Mouse (Mus musculus): ENCODE results near the gene Slfn2.
"Not testable (repeated sequence)": the region's sequence is repeated elsewhere in the genome, so short reads cannot be mapped to it uniquely, and the experiment has no call there.

Gene Slfn2

DNA sequence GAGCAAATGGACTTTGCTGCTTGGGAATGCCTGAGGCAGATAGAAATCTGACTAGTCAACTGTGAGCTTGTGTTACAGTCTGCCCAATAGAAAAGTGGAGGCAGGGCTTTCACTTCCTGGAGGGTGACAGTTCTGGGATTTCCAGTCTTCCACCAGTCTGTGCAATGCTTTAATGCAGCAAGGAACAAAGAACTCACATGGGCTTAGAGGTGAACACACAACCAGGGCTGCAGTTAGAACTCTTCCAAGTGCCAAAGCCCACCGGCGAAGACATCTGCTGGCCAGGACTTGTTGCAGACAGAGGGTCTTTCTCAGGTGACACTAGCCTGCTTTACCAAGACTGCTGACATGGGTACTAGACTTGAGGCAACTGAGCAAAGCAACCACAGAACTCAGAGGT, at the start of gene Slfn2:
TSS of gene Slfn2 (plus strand) at position 167 of the 400 bp plus-strand sequence.
- no peak for DNase-seq (ENCODE audit: low spot score)

GRCm38 (mm10) chr11:83016093-83016492, 48.8 kb upstream of the Slfn2 start:
- no peak for DNase-seq (ENCODE audit: low spot score)

DNA sequence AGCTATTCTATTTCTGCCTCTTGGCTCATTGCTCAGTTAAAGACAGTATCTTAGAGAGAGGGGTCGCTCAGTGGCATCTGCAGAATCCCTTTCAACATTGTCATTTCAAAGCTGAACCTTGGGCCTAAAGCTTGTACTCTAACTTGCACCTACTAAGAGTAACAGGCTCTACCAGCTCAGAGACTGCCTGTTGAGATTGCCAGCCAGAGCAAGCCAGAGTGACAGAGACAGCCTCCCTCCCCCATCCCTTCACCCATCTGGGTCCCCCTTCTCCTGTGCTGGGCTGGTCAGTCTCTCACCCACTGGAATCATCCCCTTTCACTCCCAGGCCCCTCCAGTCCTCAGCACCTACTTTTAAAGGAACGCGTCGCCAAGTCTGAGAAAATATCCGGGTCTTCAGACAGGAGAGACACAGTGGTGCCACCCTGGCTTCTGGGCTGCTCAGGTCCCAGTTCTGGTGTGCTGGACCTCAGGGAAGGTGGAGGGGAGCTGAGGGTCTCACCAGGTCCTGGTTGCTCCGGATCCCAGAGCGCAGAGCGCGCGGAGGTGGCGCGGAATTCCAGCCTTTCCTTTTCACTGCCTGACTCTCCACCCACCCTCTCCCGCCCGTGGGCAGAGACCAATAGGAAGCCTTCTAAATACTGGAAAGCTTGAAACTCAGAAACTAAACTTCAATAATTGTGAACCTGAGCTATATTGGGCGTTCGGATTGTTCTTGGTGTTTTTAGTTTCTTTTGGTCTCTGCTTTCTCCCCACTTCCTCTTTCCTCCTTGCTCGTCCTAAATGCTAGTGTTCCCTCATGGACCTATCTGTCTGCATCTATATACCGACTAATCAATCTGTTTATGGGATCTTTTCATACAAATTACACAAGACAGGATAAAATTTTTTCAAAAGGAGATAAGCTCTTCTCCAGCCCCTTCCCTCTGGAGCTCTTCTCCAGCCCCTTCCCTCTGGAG, 45.1 kb upstream of the Slfn2 start:
- DNase-seq (ENCODE audit: low spot score) = not testable (repeated sequence)

GRCm38 (mm10) chr11:83020621-83021020, 44.3 kb upstream of the Slfn2 start, which contains the start of gene Slfn8:
Gene Slfn8, minus strand, starts transcription at chr11:83020810.
- DNase-seq (ENCODE audit: low spot score) = no peak

GRCm38 (mm10) chr11:83038686-83039085, 26.2 kb upstream of the Slfn2 start:
- DNase-seq (ENCODE audit: low spot score) = not testable (repeated sequence)

DNA sequence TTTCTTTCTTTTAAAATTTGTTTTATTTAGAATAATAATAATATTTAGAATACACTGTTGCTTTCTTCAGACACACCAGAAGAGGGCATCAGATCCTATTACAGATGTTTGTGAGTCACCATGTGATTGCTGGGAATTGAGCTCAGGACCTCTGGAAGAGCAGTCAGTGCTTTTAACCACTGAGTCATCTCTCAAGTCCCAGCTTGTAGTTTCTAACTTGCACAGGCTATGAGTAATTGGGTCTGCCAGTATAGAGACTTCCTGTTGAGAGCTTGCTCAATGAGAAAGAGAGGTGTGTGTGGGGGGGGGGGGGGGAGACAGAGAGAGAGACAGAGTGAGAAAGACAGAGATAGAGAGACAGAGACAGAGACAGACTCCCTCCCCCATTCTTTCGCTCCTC, 25.8 kb upstream of the Slfn2 start:
- no peak for DNase-seq (ENCODE audit: low spot score)

DNA sequence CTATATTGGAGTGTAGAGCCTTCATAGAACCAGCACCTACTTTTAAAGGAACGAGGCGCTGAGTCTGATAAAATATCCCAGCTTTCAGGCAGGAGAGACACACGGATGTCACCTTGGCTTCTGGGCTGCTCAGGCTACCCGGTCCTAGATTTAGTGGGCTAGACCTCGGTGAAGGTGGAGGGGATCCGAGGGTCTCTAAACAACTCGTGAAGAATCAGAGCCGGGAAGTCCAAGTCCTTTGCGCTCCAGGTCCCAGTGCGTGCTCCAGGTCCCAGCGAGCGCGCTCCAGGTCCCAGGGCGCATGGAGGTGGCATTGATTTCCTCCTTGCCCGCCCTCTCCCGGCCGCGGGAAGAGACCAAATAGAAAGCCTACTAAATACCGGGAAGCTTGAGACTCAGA, 25.1 kb upstream of the Slfn2 start:
- no peak for DNase-seq (ENCODE audit: low spot score)

GRCm38 (mm10) chr11:83040325-83040724, 24.6 kb upstream of the Slfn2 start:
- no peak for DNase-seq (ENCODE audit: low spot score)

GRCm38 (mm10) chr11:83041000-83041399, 23.9 kb upstream of the Slfn2 start:
- DNase-seq (ENCODE audit: low spot score) = no peak

DNA sequence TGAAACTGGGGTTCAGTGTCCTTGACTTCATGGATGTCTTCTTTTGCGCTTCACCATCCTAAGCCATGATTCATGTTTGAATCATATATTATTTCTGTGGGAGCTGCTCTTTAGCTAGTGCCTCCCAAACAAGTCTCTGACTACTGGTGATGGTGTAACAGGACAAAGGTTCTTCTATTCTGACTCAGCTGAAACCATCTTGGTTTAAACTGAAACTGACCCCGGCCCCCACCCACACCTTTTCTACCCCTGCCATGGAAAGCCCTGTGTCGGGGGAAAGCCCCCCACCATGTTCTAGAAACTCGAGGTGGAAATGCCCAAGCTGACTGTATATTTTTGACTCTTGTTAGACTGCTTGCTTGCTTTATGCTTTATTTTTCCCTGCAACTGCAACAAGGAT, 21.0 kb upstream of the Slfn2 start:
- no peak for DNase-seq (ENCODE audit: low spot score)

GRCm38 (mm10) chr11:83045642-83046041, 19.3 kb upstream of the Slfn2 start:
- no peak for DNase-seq (ENCODE audit: low spot score)

DNA sequence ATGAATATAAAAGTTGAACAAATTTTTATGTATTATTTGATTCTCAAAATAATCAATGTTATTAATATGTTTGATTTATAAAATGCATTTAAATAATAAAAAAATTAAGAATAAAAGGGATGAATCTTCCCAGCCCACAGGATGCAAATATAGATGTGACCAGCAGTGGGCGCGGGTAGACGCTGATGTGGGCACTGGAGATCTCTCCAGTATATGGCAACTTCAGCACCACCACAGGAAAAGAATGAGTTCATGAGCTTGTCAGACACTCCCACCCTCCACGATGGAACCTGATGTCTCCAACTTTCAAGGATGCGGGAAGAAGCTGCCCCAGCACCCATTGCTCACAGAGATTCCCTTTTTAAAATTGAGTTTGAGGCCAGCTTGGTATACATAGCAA, 7.0 kb upstream of the Slfn2 start:
- DNase-seq (ENCODE audit: low spot score) = no peak

- DNase-seq (ENCODE audit: low spot score) = no peak
Measured at GRCm38 (mm10) chr11:83060412-83061020, 4.4 kb upstream of the Slfn2 start.

- no peak for DNase-seq (ENCODE audit: low spot score)
Measured at GRCm38 (mm10) chr11:83061806-83062205, 3.1 kb upstream of the Slfn2 start.

DNA sequence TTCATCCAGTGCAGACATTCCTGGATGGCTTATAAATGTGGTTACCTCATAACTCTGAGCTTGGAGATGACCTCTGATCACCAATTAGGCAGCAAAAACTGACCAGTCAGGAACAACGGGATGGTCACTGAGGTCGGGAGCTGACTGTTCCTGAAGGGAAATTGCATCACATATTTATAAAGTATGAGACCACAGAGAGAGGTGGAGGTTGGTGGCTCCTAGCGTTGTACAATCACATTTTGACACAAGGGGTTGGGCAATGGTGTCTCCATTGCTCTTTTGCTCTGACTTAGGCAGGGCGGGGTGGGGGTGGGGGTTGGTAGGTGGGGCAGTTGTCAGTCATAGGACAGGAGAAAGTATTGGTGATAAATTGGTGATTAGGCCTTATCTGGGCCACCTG, 1.8 kb upstream of the Slfn2 start:
- no peak for DNase-seq (ENCODE audit: low spot score)

GRCm38 (mm10) chr11:83063941-83064349, 967 bp upstream of the Slfn2 start:
- DNase-seq (ENCODE audit: low spot score) = no peak

GRCm38 (mm10) chr11:83065441-83066344, 781 bp downstream of the Slfn2 start:
- DNase-seq (ENCODE audit: low spot score) = peak; percentile 1

- DNase-seq (ENCODE audit: low spot score) = peak; percentile 3
Measured at GRCm38 (mm10) chr11:83066640-83067531, 2.0 kb downstream of the Slfn2 start.

GRCm38 (mm10) chr11:83067982-83068694, 3.2 kb downstream of the Slfn2 start:
- peak; percentile 5 for DNase-seq (ENCODE audit: low spot score)

- peak; percentile 1 for DNase-seq (ENCODE audit: low spot score)
Measured at GRCm38 (mm10) chr11:83070321-83070970, 5.5 kb downstream of the Slfn2 start.

All from testis, postnatal 14 days (tissue).